Mouse (Mus musculus): ENCODE data around the gene Zrsr1.

- no peak for TF ChIP-seq CTCF (conservative IDR thresholded peaks at IDR 0.05; ENCODE audit: low read length)
- no peak for TF ChIP-seq NANOG (IDR thresholded peaks at IDR 0.05; ENCODE audit: borderline replicate concordance, low read length)
- TF ChIP-seq POU5F1 (IDR thresholded peaks at IDR 0.05; ENCODE audit: borderline replicate concordance, low read length): no peak
These were observed 48.2 kb upstream of the Zrsr1 start for GRCm38 (mm10) chr11:22923606-22924005.
